Comparison of ENCODE assay signal across 14 mouse cellular contexts in the genomic region with DNA sequence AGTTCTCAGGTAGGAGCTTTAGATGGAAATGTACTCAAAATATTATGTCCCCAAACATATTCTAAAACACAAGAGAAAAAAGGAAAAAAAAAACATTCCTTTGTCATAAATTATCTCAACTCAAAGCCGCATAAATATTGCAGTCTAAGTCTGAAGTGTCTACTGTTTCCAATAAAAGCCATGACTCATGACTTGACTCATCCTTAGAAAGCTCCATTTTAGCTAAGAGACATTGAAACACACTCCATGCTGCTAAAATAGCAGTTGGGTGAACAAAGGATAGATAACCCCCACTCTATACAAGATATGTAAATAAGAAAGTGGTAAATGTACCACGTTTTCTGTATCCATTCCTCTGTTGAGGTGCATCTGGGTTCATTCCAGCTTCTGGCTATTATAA.
DNase-seq lines count a peak whose midpoint lies in the region.
"Had no signal": no experiment of that assay in that cellular context is flagged by ENCODE, and none has a peak within 500 bp of the region (broad histone marks: within the 10 kb centered on the region; RNA-seq: fewer than 3 reads in every experiment).

No protein-coding gene starts in this region.

- DNase-seq in frontal cortex, postnatal 36 days (ENCODE audit: low spot score in 2 of 2), result peak; percentile 3 to 12
- DNase-seq in frontal cortex, postnatal 25 days (ENCODE audit: low spot score in 2 of 2), result no peak
- peak; percentile 8 for DNase-seq in right cerebral cortex, adult 18-20 months
- DNase-seq in right cerebral cortex, postnatal 36 days (ENCODE audit: low spot score in 2 of 2), result no peak
- DNase-seq in brain, adult 2 months (ENCODE audit: low read depth, low spot score), result peak; percentile 78
- no peak for DNase-seq in cerebellum, postnatal 4 days (ENCODE audit: low spot score in 2 of 2)
- DNase-seq in kidney, adult 9 months, result no peak
- DNase-seq: adrenal gland, postnatal 14 days; cerebellum, adult 18-20 months; cerebellum, adult 9-11 months; cerebellum, postnatal 36 days; gastrocnemius, postnatal 36 days; heart, adult 11 months; heart, postnatal 36 days had no signal

Comparison
In these comparisons a context has a peak if more than half of its experiments do, and no peak if none do; other contexts are left out.
1. DNase-seq: peak in frontal cortex, postnatal 36 days (2 of 2), right cerebral cortex, adult 18-20 months (single experiment) and brain, adult 2 months (single experiment); none in frontal cortex, postnatal 25 days (0 of 2), right cerebral cortex, postnatal 36 days (0 of 2), cerebellum, postnatal 4 days (0 of 2) and kidney, adult 9 months (single experiment).